Mouse (Mus musculus) ovary, postnatal 14 days (tissue): ENCODE results near the gene Utrn.
"Not testable (repeated sequence)": the region's sequence is repeated elsewhere in the genome, so short reads cannot be mapped to it uniquely, and the experiment has no call there.

ENCODE experiments used
- DNase-seq: peaks from one replicate; pipeline ENCODE4 v3.0.0; 2022; ENCODE audit warnings: low spot score

The Utrn gene

GRCm38 (mm10) chr10:12684018-12684417 lies 185.1 kb downstream of the Utrn start:
- DNase-seq, result no peak

DNA sequence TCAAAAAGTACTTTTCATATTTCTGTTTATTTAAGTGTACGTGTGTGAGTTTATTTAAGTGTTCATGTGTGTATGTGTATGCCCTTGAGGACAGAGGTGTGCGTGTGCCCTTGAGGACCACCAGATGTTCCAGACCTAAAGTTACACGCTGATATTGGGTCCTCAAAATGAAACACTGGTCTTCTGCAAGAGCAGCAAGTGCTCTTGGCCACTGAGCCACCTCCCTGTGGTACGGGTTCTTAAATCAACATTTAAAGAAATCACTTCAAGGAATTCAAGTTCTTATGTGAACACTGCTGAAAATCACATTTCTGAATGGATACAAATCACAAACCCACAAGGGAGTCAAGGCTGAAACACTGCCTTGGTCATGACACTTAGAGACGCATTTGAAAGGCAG lies 195.9 kb downstream of the Utrn start:
- DNase-seq, result no peak

DNA sequence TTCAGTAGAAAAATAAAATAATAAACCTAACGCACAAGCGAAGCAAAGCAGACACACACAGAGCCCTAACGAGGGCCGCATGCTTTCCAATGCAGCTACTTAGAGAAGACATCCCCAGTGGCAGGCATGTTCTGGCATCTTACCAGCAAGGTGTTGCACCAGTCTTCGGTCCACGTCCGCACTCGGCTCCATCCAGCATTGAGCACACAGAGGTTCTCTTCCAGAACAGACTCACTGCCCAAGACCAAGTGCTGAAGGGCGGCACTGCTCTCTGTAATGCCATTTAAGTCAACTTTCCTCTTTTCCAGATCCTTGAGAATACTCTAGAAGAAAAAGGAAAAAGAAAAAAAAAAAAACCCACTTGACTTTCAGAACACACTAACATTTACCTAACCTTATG lies 197.6 kb downstream of the Utrn start:
- no peak for DNase-seq

GRCm38 (mm10) chr10:12662035-12662434 lies 207.1 kb downstream of the Utrn start:
- DNase-seq, result no peak

GRCm38 (mm10) chr10:12658023-12658744 lies 211.0 kb downstream of the Utrn start:
- DNase-seq, result no peak

DNA sequence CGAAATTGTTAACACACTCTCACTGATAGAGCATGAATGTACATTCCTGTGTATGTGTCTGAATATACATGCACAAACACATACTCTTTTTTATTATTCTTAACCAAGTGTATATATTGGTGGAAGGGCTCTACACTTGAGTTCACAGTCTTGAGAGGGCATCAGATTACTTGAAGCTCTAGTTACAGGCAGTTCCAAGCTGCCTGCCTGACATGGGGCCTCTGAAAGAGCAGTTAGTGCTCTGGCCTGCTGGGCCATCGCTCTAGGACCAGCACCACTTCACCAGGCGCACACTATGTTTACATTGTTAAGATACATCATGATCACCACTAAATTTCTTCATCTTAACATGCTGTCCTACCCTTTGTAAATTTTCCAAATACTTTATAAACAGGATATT lies 216.2 kb downstream of the Utrn start:
- no peak for DNase-seq

DNA sequence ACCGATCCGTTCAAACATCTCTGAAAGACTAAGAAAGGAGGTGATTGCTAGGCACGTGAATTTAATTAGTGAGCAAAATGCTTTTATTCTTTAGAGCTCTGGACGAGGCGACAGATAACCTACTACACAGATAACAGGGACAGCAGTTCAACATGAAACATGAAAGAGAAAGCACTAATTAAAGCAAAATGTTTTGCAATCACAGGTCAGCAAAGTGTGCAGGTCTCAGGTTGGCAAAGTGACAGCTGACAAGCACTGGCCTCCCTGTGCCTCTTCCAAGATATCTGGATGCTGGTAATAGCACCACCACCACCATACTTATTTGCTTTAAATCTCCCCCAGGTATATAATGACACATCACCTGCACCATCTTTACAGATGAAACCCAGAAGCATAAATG lies 223.0 kb downstream of the Utrn start:
- no peak for DNase-seq

GRCm38 (mm10) chr10:12643336-12643735 lies 225.8 kb downstream of the Utrn start:
- no peak for DNase-seq

DNA sequence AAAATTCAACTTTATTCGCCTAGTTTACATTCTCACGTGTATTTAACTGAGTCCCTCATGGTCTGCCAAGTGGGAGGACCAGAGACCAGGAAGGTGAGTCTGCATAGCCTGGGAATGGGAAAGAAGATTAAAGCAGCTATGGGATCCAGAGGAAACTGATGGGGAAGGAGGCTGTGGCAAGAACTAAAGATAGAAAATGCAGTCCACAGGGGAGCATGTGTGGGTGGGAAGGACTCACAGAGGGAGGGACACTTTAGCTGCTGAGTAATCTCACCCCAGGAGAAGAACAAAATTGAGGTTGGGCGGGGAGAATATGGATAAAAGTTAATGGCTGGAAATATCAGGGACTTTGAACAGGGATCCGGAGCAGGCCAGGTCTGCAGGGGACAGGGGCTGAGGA lies 229.5 kb downstream of the Utrn start:
- DNase-seq, result no peak

DNA sequence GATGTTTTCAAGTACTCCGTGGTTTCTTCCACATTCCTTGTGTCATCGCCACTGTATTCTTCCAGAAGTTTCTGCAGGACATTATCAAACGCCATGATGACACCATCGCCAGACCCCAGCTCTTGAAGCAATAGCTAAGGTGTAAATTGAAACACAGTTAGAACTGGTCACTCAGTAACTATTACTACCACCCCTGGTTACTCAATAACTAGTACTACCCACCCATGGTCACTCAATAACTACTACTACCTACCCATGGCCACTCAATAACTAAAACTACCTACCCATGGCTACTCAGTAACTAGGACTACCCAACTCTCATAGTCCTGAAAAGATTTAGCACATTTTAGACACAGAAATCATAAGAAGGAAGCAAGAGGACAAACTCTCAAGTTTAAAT lies 235.2 kb downstream of the Utrn start:
- no peak for DNase-seq

GRCm38 (mm10) chr10:12630933-12631332 lies 238.2 kb downstream of the Utrn start:
- DNase-seq, result no peak

DNA sequence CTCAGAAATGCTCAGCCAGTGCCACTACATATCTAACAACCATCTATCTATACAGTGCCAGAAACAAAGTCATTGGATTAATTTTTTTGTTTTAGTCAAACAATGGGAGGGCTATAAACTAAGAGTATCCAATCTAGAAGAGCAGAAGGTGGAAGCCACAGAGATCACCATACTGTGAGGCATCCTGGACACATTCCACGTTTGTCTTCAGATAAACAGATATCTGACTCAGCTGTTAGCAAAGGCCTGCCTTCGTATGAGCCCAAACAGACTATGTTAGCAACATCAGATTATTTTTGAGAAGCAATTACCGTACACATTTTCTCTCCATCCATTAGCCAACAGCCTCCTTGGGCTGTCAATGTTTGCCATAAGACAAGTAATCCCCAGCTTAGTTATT lies 250.8 kb downstream of the Utrn start:
- DNase-seq, result no peak

DNA sequence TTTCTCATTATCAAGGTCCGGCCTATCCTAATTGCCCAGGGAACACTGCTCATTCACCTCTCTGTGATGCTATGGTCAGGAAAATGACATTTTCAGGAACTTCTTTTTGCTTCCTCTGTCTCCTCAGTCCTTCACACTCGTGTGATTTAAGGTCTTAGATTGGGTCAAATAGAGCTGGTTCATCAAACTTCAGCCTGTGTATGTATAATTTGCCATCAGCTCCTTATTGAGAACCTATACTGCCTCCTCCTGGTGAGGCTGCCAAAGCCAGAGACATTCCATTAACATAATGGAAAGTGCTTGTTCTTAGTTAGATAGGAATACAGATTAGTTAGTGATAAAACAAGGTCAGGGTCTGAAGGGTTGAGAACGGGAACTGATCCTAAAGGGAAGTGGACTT lies 253.4 kb downstream of the Utrn start:
- no peak for DNase-seq

GRCm38 (mm10) chr10:12614465-12615199 lies 254.5 kb downstream of the Utrn start:
- DNase-seq, result no peak

DNA sequence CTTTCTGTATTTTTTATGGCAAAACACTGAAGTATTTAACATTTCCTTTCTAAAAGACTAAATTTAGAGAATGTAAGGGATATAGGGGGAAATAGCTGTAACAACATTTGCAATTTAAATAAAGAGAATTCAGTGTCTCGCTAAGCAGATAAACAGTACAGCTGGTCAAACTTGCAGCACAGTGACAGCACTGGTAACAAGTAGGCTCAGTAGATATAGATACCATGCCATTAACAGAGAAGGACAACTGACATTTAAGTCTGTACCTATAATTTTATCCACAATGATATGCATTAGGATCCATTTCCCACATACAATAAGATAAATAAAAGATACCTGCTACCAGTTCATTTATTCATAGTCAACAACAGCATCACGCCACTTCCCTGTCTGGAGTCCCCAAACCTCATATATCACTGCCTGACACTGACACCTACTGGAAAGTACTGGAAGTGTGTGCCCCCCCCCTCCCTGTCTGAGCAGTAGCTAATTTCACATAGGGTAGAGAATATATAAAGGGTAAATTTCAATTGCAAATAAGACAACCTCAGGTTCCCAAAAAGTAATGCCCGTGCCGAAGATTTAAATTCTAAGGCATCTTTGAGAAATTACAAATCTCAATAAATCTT lies 256.8 kb downstream of the Utrn start:
- DNase-seq, result peak; percentile 19

GRCm38 (mm10) chr10:12609896-12610295 lies 259.3 kb downstream of the Utrn start:
- DNase-seq, result no peak

- no peak for DNase-seq
These were observed 260.5 kb downstream of the Utrn start for GRCm38 (mm10) chr10:12608634-12609033.

- not testable (repeated sequence) for DNase-seq
These were observed 262.0 kb downstream of the Utrn start for GRCm38 (mm10) chr10:12607180-12607579.

GRCm38 (mm10) chr10:12595379-12595778 lies 273.8 kb downstream of the Utrn start:
- no peak for DNase-seq

DNA sequence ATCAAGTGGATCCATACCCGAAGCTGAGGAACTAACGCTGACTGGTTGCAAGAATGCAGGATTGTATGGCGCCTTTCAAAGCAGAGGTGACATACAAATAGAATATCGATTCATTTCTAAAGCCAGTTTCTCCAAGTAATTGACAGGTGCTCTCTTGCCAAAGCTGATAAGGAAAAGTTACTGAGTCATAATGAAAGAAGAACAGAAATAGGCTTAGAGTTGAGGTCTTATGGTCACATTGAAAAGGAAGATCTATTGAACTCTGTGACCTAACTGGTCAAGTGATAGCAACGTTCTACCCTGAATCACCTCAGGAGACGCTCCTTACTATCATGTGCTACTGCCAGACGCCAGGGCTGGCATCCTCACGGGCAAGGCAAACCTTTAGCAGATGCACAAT lies 274.2 kb downstream of the Utrn start:
- no peak for DNase-seq

GRCm38 (mm10) chr10:12593071-12593470 lies 276.1 kb downstream of the Utrn start:
- no peak for DNase-seq

GRCm38 (mm10) chr10:12591946-12592345 lies 277.2 kb downstream of the Utrn start:
- no peak for DNase-seq

DNA sequence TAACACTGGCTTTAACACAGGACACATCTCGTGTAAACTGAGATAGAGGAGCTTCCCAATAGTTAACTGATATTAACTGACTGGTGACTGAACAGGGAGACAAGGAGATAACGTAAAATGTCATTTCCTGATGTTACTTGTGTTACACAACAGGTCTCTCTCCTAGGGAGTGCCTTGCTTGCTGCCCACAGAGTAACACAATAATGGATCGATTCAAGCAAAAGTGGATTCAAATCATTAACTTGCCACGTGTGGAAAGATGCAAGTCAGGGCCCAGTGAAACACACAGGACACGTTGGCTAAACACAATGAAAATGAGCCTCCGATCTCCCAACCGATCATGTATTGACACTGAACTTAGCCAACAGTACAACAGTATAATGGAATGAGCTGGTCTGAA lies 281.1 kb downstream of the Utrn start:
- no peak for DNase-seq
